8 mouse cellular contexts compared by ENCODE assay signal in genomic region chr12:110510171-110510871, GRCm38 (mm10).
DNase-seq lines count a peak whose midpoint lies in the region; ATAC-seq lines count a peak whose summit lies in the region.
"Had no signal": no experiment of that assay in that cellular context is flagged by ENCODE, and none has a peak within 500 bp of the region (broad histone marks: within the 10 kb centered on the region; RNA-seq: fewer than 3 reads in every experiment).

No protein-coding gene starts in this region.

- DNase-seq in right cerebral cortex, postnatal 4 days, result peak; percentile 62
- DNase-seq in right cerebral cortex, postnatal 14 days, result no peak
- peak; percentile 96 for DNase-seq in cerebellum, postnatal 10 days
- no peak for DNase-seq in heart, embryonic 10.5 days (ENCODE audit: low spot score)
- DNase-seq in embryo, embryonic 11 days, result no peak

- no peak overlapping the region for H3K4me2 ChIP-seq in kidney, embryonic 15.5 days
- H3K4me2 ChIP-seq in lung, embryonic 16.5 days (ENCODE audit: low read depth, low read length), result no peak overlapping the region

- H3K9ac ChIP-seq in kidney, embryonic 15.5 days, result no peak overlapping the region
- H3K9ac ChIP-seq in lung, embryonic 16.5 days (ENCODE audit: low read length), result no peak overlapping the region

- H3K27ac ChIP-seq in heart, embryonic 10.5 days, result peak overlapping the region; percentile 39; the same call in 1 of the 2 replicates
- peak overlapping the region; percentile 74 for H3K27ac ChIP-seq in kidney, embryonic 15.5 days
- peak overlapping the region; percentile 83 for H3K27ac ChIP-seq in lung, embryonic 16.5 days (ENCODE audit: low read length)
- H3K27ac ChIP-seq: macrophage had no signal

- no peak overlapping the region for H3K4me3 ChIP-seq in heart, embryonic 10.5 days
- no peak overlapping the region for H3K4me3 ChIP-seq in kidney, embryonic 15.5 days (replicated peaks)
- H3K4me3 ChIP-seq in lung, embryonic 16.5 days (ENCODE audit: low read length), result no peak overlapping the region

- no peaks in the 10 kb centered on the region for H3K9me3 ChIP-seq in heart, embryonic 10.5 days
- H3K9me3 ChIP-seq in kidney, embryonic 15.5 days (replicated peaks), result no peaks in the 10 kb centered on the region
- no peaks in the 10 kb centered on the region for H3K9me3 ChIP-seq in lung, embryonic 16.5 days (ENCODE audit: control insufficient read depth, low read length)

- H3K27me3 ChIP-seq in heart, embryonic 10.5 days (ENCODE audit: insufficient read depth, poor library complexity, severe bottlenecking), result no peaks in the 10 kb centered on the region
- H3K27me3 ChIP-seq in kidney, embryonic 15.5 days, result no peaks in the 10 kb centered on the region
- no peaks in the 10 kb centered on the region for H3K27me3 ChIP-seq in lung, embryonic 16.5 days (ENCODE audit: control insufficient read depth, insufficient read depth, low read depth, low read length)

- WGBS in heart, embryonic 10.5 days, result 72% methylated on average over 9 of the region's 9 CpGs
- 42% methylated on average over 9 of the region's 9 CpGs for WGBS in kidney, embryonic 15.5 days
- WGBS in lung, embryonic 16.5 days, result 49% methylated on average over 9 of the region's 9 CpGs

- H3K4me1 ChIP-seq in heart, embryonic 10.5 days, result peaks cover 75% of the 10 kb centered on the region
- H3K4me1 ChIP-seq in kidney, embryonic 15.5 days, result peaks cover 63% of the 10 kb centered on the region
- peaks cover 27% of the 10 kb centered on the region for H3K4me1 ChIP-seq in lung, embryonic 16.5 days (replicated peaks; ENCODE audit: control insufficient read depth, insufficient read depth, low read length)

- peaks cover 10% of the 10 kb centered on the region; the same call in 1 of the 2 replicates for H3K36me3 ChIP-seq in heart, embryonic 10.5 days
- peaks cover 8% of the 10 kb centered on the region; the same call in 1 of the 2 replicates for H3K36me3 ChIP-seq in kidney, embryonic 15.5 days
- no peaks in the 10 kb centered on the region for H3K36me3 ChIP-seq in lung, embryonic 16.5 days (ENCODE audit: control insufficient read depth, insufficient read depth, low read length)

- no peak for ATAC-seq in kidney, embryonic 15.5 days (replicated peaks; ENCODE audit: low FRiP score)
- peak; percentile 78 for ATAC-seq in lung, embryonic 16.5 days (ENCODE audit: low read depth)

Comparison
In these comparisons a context has a peak if more than half of its experiments do, and no peak if none do; other contexts are left out.
1. DNase-seq: peak in right cerebral cortex, postnatal 4 days (single experiment) and cerebellum, postnatal 10 days (2 of 2); none in right cerebral cortex, postnatal 14 days (single experiment), heart, embryonic 10.5 days (single experiment) and embryo, embryonic 11 days (single experiment).
2. Peak in every context shown above with its lines, with median percentiles within 50 percentile points of each other: H3K27ac ChIP-seq.